Mouse (Mus musculus) spleen, postnatal 36 days (tissue): ENCODE data around the gene Slc11a1.

Experiments
- DNase-seq, 2 experiments: peaks; one replicate each; pipeline ENCODE4 v3.0.0; 2022; ENCODE audit warnings: low spot score in 2 of 2, mixed read lengths in 1 of 2

Slc11a1 gene

GRCm38 (mm10) chr1:74408589-74409504 lies 33.9 kb downstream of the Slc11a1 start, which contains the start of gene Vil1:
TSS of gene Vil1 (plus strand) at chr1:74409376.
- DNase-seq, result no peak

- DNase-seq, result no peak
Measured at GRCm38 (mm10) chr1:74411753-74412325, 36.8 kb downstream of the Slc11a1 start.

- DNase-seq, result no peak
Measured at GRCm38 (mm10) chr1:74412711-74413110, 37.7 kb downstream of the Slc11a1 start.

GRCm38 (mm10) chr1:74415143-74415542 lies 40.1 kb downstream of the Slc11a1 start:
- no peak for DNase-seq

GRCm38 (mm10) chr1:74418747-74419439 lies 43.9 kb downstream of the Slc11a1 start:
- no peak for DNase-seq

GRCm38 (mm10) chr1:74419440-74419794 lies 44.4 kb downstream of the Slc11a1 start:
- DNase-seq, result no peak

- no peak for DNase-seq
Measured at GRCm38 (mm10) chr1:74423147-74423546, 48.2 kb downstream of the Slc11a1 start.

GRCm38 (mm10) chr1:74425845-74426244 lies 50.9 kb downstream of the Slc11a1 start:
- DNase-seq, result no peak

GRCm38 (mm10) chr1:74433220-74433619 lies 58.2 kb downstream of the Slc11a1 start:
- no peak for DNase-seq

- no peak for DNase-seq
Measured at GRCm38 (mm10) chr1:74434596-74434995, 59.6 kb downstream of the Slc11a1 start.

GRCm38 (mm10) chr1:74435563-74435962 lies 60.6 kb downstream of the Slc11a1 start:
- DNase-seq, result peak; percentile 51
